Mouse (Mus musculus): ENCODE measurements at regions not wholly inside any gene's neighbourhood (a gene's known extent, or its start where the extent isn't known, plus 50 kb on each side); places are given as distances from the start of the nearest gene placed in this dataset.

- Histone ChIP-seq H3K4me2 (ENCODE audit: low read depth) (no peak overlapping the region), H3K27me3 (ENCODE audit: control insufficient read depth, insufficient read depth, low read length) (no peaks in the 10 kb centered on the region), H3K27ac (ENCODE audit: low read depth, low read length) (no peak overlapping the region), H3K9me3 (ENCODE audit: control insufficient read depth, low read length) (no peaks in the 10 kb centered on the region), H3K9ac (ENCODE audit: low read length) (no peak overlapping the region), H3K4me1 (ENCODE audit: control insufficient read depth, insufficient read depth, low read length) (peaks cover 5% of the 10 kb centered on the region; the same call in 1 of the 2 replicates), H3K4me3 (ENCODE audit: low read depth, low read length) (no peak overlapping the region), H3K36me3 (ENCODE audit: control insufficient read depth, insufficient read depth, low read length) (no peaks in the 10 kb centered on the region)
- no peak for DNase-seq (ENCODE audit: low spot score)
- no peak for ATAC-seq (ENCODE audit: insufficient read depth, low FRiP score, low TSS enrichment)
- 92% methylated on average over 6 of the region's 6 CpGs for WGBS
Measured at GRCm38 (mm10) chr15:59152786-59153388, 263.8 kb downstream of the Gm49356 start.

GRCm38 (mm10) chr15:59153416-59154250 is 264.5 kb downstream of the Gm49356 start:
- no peak overlapping the region for H3K4me3 ChIP-seq (ENCODE audit: low read depth, low read length)

GRCm38 (mm10) chr15:59154407-59155288 is 265.6 kb downstream of the Gm49356 start:
- Histone ChIP-seq H3K4me1 (ENCODE audit: control insufficient read depth, insufficient read depth, low read length) (peaks cover 5% of the 10 kb centered on the region; the same call in 1 of the 2 replicates), H3K9me3 (ENCODE audit: control insufficient read depth, low read length) (no peaks in the 10 kb centered on the region), H3K9ac (ENCODE audit: low read length) (no peak overlapping the region), H3K36me3 (ENCODE audit: control insufficient read depth, insufficient read depth, low read length) (no peaks in the 10 kb centered on the region), H3K4me2 (ENCODE audit: low read depth) (no peak overlapping the region), H3K27me3 (ENCODE audit: control insufficient read depth, insufficient read depth, low read length) (no peaks in the 10 kb centered on the region), H3K27ac (ENCODE audit: low read depth, low read length) (no peak overlapping the region), H3K4me3 (ENCODE audit: low read depth, low read length) (no peak overlapping the region)
- ATAC-seq (ENCODE audit: insufficient read depth, low FRiP score, low TSS enrichment) (no peak), DNase-seq (ENCODE audit: low spot score) (no peak)
- WGBS, result 19% methylated on average over 6 of the region's 6 CpGs

More at GRCm38 (mm10) chr15:59153416-59154250, 264.5 kb downstream of the Gm49356 start:
- no peak overlapping the region for H3K9ac ChIP-seq (ENCODE audit: low read length)
- H3K36me3 ChIP-seq (ENCODE audit: control insufficient read depth, insufficient read depth, low read length), result no peaks in the 10 kb centered on the region
- no peaks in the 10 kb centered on the region for H3K27me3 ChIP-seq (ENCODE audit: control insufficient read depth, insufficient read depth, low read length)
- no peak overlapping the region for H3K4me2 ChIP-seq (ENCODE audit: low read depth)
- peaks cover 5% of the 10 kb centered on the region; the same call in 1 of the 2 replicates for H3K4me1 ChIP-seq (ENCODE audit: control insufficient read depth, insufficient read depth, low read length)
- no peak for DNase-seq (ENCODE audit: low spot score)
- no peak overlapping the region for H3K27ac ChIP-seq (ENCODE audit: low read depth, low read length)
- H3K9me3 ChIP-seq (ENCODE audit: control insufficient read depth, low read length), result no peaks in the 10 kb centered on the region
- no peak for ATAC-seq (ENCODE audit: insufficient read depth, low FRiP score, low TSS enrichment)
- WGBS, result 61% methylated on average over 16 of the region's 16 CpGs

GRCm38 (mm10) chr15:59155289-59155623 is 266.2 kb downstream of the Gm49356 start:
- ATAC-seq (ENCODE audit: insufficient read depth, low FRiP score, low TSS enrichment) (no peak), DNase-seq (ENCODE audit: low spot score) (no peak)
- Histone ChIP-seq H3K4me3 (ENCODE audit: low read depth, low read length) (no peak overlapping the region), H3K4me2 (ENCODE audit: low read depth) (no peak overlapping the region), H3K9me3 (ENCODE audit: control insufficient read depth, low read length) (no peaks in the 10 kb centered on the region), H3K9ac (ENCODE audit: low read length) (no peak overlapping the region), H3K4me1 (ENCODE audit: control insufficient read depth, insufficient read depth, low read length) (peaks cover 5% of the 10 kb centered on the region; the same call in 1 of the 2 replicates), H3K36me3 (ENCODE audit: control insufficient read depth, insufficient read depth, low read length) (no peaks in the 10 kb centered on the region), H3K27me3 (ENCODE audit: control insufficient read depth, insufficient read depth, low read length) (no peaks in the 10 kb centered on the region), H3K27ac (ENCODE audit: low read depth, low read length) (no peak overlapping the region)

- Histone ChIP-seq H3K4me1 (ENCODE audit: control insufficient read depth, insufficient read depth, low read length) (peaks cover 5% of the 10 kb centered on the region; the same call in 1 of the 2 replicates), H3K4me2 (ENCODE audit: low read depth) (no peak overlapping the region), H3K36me3 (ENCODE audit: control insufficient read depth, insufficient read depth, low read length) (no peaks in the 10 kb centered on the region), H3K4me3 (ENCODE audit: low read depth, low read length) (no peak overlapping the region), H3K9ac (ENCODE audit: low read length) (no peak overlapping the region), H3K9me3 (ENCODE audit: control insufficient read depth, low read length) (no peaks in the 10 kb centered on the region), H3K27ac (ENCODE audit: low read depth, low read length) (no peak overlapping the region), H3K27me3 (ENCODE audit: control insufficient read depth, insufficient read depth, low read length) (no peaks in the 10 kb centered on the region)
- DNase-seq (ENCODE audit: low spot score), result no peak
- ATAC-seq (ENCODE audit: insufficient read depth, low FRiP score, low TSS enrichment), result no peak
- WGBS, result 86% methylated on average over 7 of the region's 7 CpGs
Measured at GRCm38 (mm10) chr15:59156328-59156727, 267.2 kb downstream of the Gm49356 start.

GRCm38 (mm10) chr15:59158760-59159159 is 269.7 kb downstream of the Gm49356 start:
- H3K36me3 ChIP-seq (ENCODE audit: control insufficient read depth, insufficient read depth, low read length), result no peaks in the 10 kb centered on the region

DNA sequence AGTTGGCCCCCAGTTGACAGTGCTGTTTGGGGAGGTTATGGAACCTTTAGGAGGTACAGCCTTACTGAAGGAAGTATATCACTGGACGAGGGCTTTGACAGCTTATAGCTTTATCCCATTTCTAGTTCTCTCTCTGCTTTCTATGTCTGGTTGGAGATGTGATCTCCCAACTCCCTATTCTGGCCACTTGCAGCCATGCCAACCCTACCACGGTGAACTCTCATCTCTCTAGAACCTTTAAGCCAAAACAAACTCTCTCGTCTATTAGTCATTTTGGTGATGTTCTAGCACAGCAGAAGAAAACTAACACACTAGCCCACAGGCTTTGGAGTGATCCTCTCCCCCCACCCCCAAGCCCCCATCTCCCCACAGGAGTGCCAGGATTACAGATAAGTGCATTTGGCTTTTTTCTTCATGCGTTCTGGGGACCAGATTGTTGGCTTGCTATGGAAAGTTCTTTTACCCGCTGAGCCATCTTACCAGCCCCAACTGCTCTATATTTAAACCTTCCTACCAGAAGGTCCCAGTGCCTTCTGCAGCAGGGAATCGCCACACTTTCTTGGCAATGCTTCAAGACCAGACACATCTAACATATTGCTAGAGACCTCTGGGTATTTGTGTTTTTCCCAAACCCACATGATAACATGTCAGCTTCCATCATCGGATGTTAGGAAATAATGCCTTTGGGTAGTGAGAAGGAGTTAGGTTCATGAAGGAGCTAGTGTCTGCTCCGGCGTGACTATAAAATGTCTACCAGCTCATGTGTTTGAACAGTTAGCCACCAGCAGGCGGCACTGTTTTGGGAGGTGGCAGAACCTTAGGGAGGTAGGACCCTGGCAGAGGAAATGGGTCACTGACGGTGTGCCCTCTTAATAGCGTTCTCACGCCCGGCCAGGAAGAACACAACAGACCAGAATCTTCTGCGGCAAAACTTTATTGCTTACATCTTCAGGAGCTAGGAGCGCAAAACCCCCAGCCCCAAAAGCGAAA is 272.1 kb downstream of the Gm49356 start:
- H3K9me3 ChIP-seq (ENCODE audit: control insufficient read depth, low read length), result no peaks in the 10 kb centered on the region
- no peak for DNase-seq (ENCODE audit: low spot score)
- ATAC-seq (ENCODE audit: insufficient read depth, low FRiP score, low TSS enrichment), result no peak
- 95% methylated on average over 15 of the region's 17 CpGs for WGBS
- H3K27ac ChIP-seq (ENCODE audit: low read depth, low read length), result no peak overlapping the region
- no peak overlapping the region for H3K4me3 ChIP-seq (ENCODE audit: low read depth, low read length)
- no peak overlapping the region for H3K9ac ChIP-seq (ENCODE audit: low read length)
- H3K27me3 ChIP-seq (ENCODE audit: control insufficient read depth, insufficient read depth, low read length), result no peaks in the 10 kb centered on the region
- no peak overlapping the region for H3K4me2 ChIP-seq (ENCODE audit: low read depth)
- H3K36me3 ChIP-seq (ENCODE audit: control insufficient read depth, insufficient read depth, low read length), result no peaks in the 10 kb centered on the region
- no peaks in the 10 kb centered on the region for H3K4me1 ChIP-seq (ENCODE audit: control insufficient read depth, insufficient read depth, low read length)

More at GRCm38 (mm10) chr15:59158760-59159159, 269.7 kb downstream of the Gm49356 start:
- no peak overlapping the region for H3K27ac ChIP-seq (ENCODE audit: low read depth, low read length)
- no peak overlapping the region for H3K4me3 ChIP-seq (ENCODE audit: low read depth, low read length)
- no peaks in the 10 kb centered on the region for H3K27me3 ChIP-seq (ENCODE audit: control insufficient read depth, insufficient read depth, low read length)
- peaks cover 5% of the 10 kb centered on the region; the same call in 1 of the 2 replicates for H3K4me1 ChIP-seq (ENCODE audit: control insufficient read depth, insufficient read depth, low read length)
- no peak overlapping the region for H3K9ac ChIP-seq (ENCODE audit: low read length)
- WGBS, result 96% methylated on average over 4 of the region's 4 CpGs
- no peak for DNase-seq (ENCODE audit: low spot score)
- no peak overlapping the region for H3K4me2 ChIP-seq (ENCODE audit: low read depth)
- no peaks in the 10 kb centered on the region for H3K9me3 ChIP-seq (ENCODE audit: control insufficient read depth, low read length)
- no peak for ATAC-seq (ENCODE audit: insufficient read depth, low FRiP score, low TSS enrichment)

Data from neural tube, embryonic 11.5 days (tissue).